Mouse (Mus musculus) heart, postnatal 0 days (tissue): ENCODE results near the gene Vmn1r9.
A peak's percentile ranks its signal among the peaks of the same experiment; 100 is the strongest.

Source experiments
- CTCF ChIP-seq: IDR thresholded peaks from 2 replicates; pipeline ENCODE4 v1.5.1; 2016; ENCODE audit warnings: antibody characterized with exemption, control low read depth, low read depth
- EP300 ChIP-seq: IDR thresholded peaks from 2 replicates; pipeline ENCODE4 v1.6.1; 2016; ENCODE audit warnings: antibody characterized with exemption, low read depth

DNA sequence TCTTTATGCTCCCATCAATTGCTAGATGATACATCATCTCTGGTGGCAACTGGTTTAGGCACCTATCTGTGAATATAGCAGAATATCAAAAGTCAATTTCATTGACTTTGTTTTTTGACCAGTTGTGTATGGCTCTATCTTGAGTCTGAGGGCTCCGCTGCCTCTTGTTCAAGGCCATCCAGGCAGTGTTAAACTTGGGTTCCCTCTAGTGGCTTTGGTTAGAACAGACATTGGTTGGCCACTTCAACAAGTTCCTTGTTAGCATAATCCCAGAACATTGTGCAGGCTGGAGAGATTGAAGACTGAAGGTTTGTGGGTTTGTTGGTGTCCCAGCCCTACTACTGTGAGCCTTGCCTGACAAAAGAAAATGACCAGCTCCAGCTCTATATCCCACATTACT, 39.8 kb downstream of the Vmn1r9 start:
- TF ChIP-seq CTCF (peak; percentile 19; the same call in 1 of the 2 replicates), EP300 (no peak)
